Mouse (Mus musculus): ENCODE measurements at regions not wholly inside any gene's neighbourhood (a gene's known extent, or its start where the extent isn't known, plus 50 kb on each side); places are given as distances from the start of the nearest gene placed in this dataset.

DNA sequence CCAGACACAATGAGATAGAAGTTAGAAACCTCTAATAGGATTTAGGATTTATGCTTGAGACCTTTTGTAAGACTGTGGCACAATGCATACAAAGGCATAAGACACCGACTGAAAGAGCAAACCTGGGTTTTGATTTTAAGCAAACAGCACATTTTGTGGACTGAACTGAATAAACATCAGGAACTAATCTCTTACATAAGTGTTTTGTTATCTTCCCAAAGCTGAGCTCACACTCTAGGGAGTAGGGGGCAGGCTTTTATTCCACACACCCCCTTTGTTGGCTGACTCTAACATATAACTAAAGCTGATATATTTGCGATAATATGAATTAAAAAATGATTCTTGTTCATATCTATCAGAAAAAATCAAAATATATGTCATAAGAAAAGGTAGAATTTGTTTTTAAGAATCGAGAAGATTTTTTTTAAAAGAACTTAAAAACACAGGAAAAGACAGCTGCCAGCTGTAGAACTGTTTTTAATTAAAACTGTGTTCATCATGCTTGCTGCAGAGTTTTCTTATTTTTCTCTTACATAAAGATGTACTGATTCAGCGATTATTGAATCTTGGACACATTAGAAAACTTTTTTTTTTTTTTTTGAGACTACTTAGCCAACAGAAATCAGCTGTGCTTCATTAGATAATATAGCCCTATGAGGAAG is 56.2 kb upstream of the Dcn start:
- TF ChIP-seq CTCF (IDR thresholded peaks at IDR 0.05; ENCODE audit: insufficient read depth, low read length) (no peak), POLR2A (IDR thresholded peaks at IDR 0.05; ENCODE audit: borderline replicate concordance, extremely low read depth, low read depth, low read length) (no peak)

All from lung, adult 2 months (tissue).